Mouse (Mus musculus): Measurements from ENCODE around the gene Prr7. TPM values are rescaled to one million over a fixed set of nuclear protein-coding genes. Genes with fewer than 3 reads are reported as not detected.
A peak's percentile ranks its signal among the peaks of the same experiment; 100 is the strongest.

Gene Prr7
- total and polyA plus RNA-seq, 2 experiments from 2014 or later = 0.08 to 3.6 TPM

DNA sequence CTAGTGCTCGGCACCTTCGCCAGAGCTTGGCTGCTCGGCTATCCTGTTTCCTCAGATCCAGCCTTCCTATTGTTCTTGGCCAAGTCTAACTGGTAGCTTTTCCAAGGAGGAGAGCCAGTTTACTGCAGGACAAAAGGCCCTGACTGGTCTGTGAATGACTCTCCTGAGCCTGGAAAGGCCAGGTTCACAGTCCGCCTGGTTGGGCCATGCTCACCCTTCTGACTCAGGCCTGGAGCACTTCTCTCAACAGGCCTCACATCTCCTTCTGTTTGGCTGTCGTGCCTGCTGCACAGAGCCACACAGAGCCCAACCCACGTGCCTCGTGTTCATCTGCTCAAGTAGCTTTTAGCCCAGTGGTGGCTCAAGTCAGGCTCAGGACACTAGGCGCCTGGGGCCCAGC lies 58.7 kb downstream of the Prr7 start:
- Histone ChIP-seq H3K27me3 (ENCODE audit: control insufficient read depth, insufficient read depth, low read length) (peaks cover 7% of the 10 kb centered on the region; the same call in 1 of the 2 replicates), H3K4me3 (ENCODE audit: low read depth, low read length) (no peak overlapping the region), H3K4me2 (ENCODE audit: low read depth, low read length) (no peak overlapping the region), H3K36me3 (replicated peaks; ENCODE audit: control insufficient read depth, insufficient read depth, low read length) (no peaks in the 10 kb centered on the region; the same call in 1 of the 2 replicates), H3K9ac (replicated peaks; ENCODE audit: low read depth, low read length) (no peak overlapping the region), H3K4me1 (ENCODE audit: control insufficient read depth, insufficient read depth) (no peaks in the 10 kb centered on the region), H3K9me3 (replicated peaks; ENCODE audit: control insufficient read depth, low read length) (no peaks in the 10 kb centered on the region), H3K27ac (ENCODE audit: low read depth) (peak overlapping the region; percentile 70)
- 43% methylated on average over 8 of the region's 8 CpGs for WGBS
- peak; percentile 74 for ATAC-seq (ENCODE audit: insufficient read depth, low read depth)
- DNase-seq (ENCODE audit: low spot score) = peak; percentile 43
- no peak for TF ChIP-seq CTCF (IDR thresholded peaks at IDR 0.05; ENCODE audit: low read depth)
- no peak for TF ChIP-seq EP300 (IDR thresholded peaks at IDR 0.05; ENCODE audit: low read depth)

Small RNA genes lying within 50 kb of the gene (microRNA-seq; reads per million reads assigned to microRNA genes)
- gene Mir6943 (0.54 reads per million), gene Mir6944 (7.3 reads per million, percentile 26 among the genes with 10 or more reads in this experiment), gene Mir6945 (2.7 reads per million, percentile 11 among the genes with 10 or more reads in this experiment)

Other genes with a start within 250 kb of the Prr7 start
- gene Prelid1, start 143.8 kb upstream of the Prr7 start, total RNA-seq (2014; rRNA removed; ENCODE audit: low replicate concordance) = 161 and 188 TPM in 2 replicates
- gene Prelid1, start 143.8 kb upstream of the Prr7 start, polyA plus RNA-seq (2015; fragmentation: Nextera tagmentation; extraction: Ambion mirVana) = 192 and 196 TPM in 2 replicates
- gene Rab24, start 142.3 kb upstream of the Prr7 start, total RNA-seq (2014; rRNA removed; ENCODE audit: low replicate concordance) = 69.2 and 74.5 TPM in 2 replicates
- 53.0 and 59.9 TPM in 2 replicates for gene Rab24, start 142.3 kb upstream of the Prr7 start, polyA plus RNA-seq (2015; fragmentation: Nextera tagmentation; extraction: Ambion mirVana)
- 24.8 and 33.1 TPM in 2 replicates for gene Mxd3, start 134.4 kb upstream of the Prr7 start, total RNA-seq (2014; rRNA removed; ENCODE audit: low replicate concordance)
- 8.6 and 11.4 TPM in 2 replicates for gene Mxd3, start 134.4 kb upstream of the Prr7 start, polyA plus RNA-seq (2015; fragmentation: Nextera tagmentation; extraction: Ambion mirVana)
- 89.3 and 100 TPM in 2 replicates for gene Lman2, start 101.5 kb upstream of the Prr7 start, total RNA-seq (2014; rRNA removed; ENCODE audit: low replicate concordance)
- gene Lman2, start 101.5 kb upstream of the Prr7 start, polyA plus RNA-seq (2015; fragmentation: Nextera tagmentation; extraction: Ambion mirVana) = 41.3 and 42.4 TPM in 2 replicates
- gene Rgs14, start 94.5 kb upstream of the Prr7 start, total RNA-seq (2014; rRNA removed; ENCODE audit: low replicate concordance) = 0.46 and 1.1 TPM in 2 replicates
- 0.30 and 0.32 TPM in 2 replicates for gene Rgs14, start 94.5 kb upstream of the Prr7 start, polyA plus RNA-seq (2015; fragmentation: Nextera tagmentation; extraction: Ambion mirVana)
- not detected in 2 replicates for gene Slc34a1, start 66.1 kb upstream of the Prr7 start, total RNA-seq (2014; rRNA removed; ENCODE audit: low replicate concordance)
- gene Slc34a1, start 66.1 kb upstream of the Prr7 start, polyA plus RNA-seq (2015; fragmentation: Nextera tagmentation; extraction: Ambion mirVana) = not detected in 2 replicates
- gene Pfn3, start 49.0 kb upstream of the Prr7 start, total RNA-seq (2014; rRNA removed; ENCODE audit: low replicate concordance) = not detected in 2 replicates
- gene Pfn3, start 49.0 kb upstream of the Prr7 start, polyA plus RNA-seq (2015; fragmentation: Nextera tagmentation; extraction: Ambion mirVana) = not detected in 2 replicates
- gene F12, start 37.5 kb upstream of the Prr7 start, total RNA-seq (2014; rRNA removed; ENCODE audit: low replicate concordance) = 0.12 TPM in 1 of 2 replicates, not detected in the other
- gene F12, start 37.5 kb upstream of the Prr7 start, polyA plus RNA-seq (2015; fragmentation: Nextera tagmentation; extraction: Ambion mirVana) = not detected in 2 replicates
- 27.2 and 44.4 TPM in 2 replicates for gene Grk6, start 19.2 kb upstream of the Prr7 start, total RNA-seq (2014; rRNA removed; ENCODE audit: low replicate concordance)
- 10.7 TPM in 2 replicates for gene Grk6, start 19.2 kb upstream of the Prr7 start, polyA plus RNA-seq (2015; fragmentation: Nextera tagmentation; extraction: Ambion mirVana)
- gene Dbn1, start 23.8 kb downstream of the Prr7 start, total RNA-seq (2014; rRNA removed; ENCODE audit: low replicate concordance) = 38.5 and 46.0 TPM in 2 replicates
- 30.2 and 30.9 TPM in 2 replicates for gene Dbn1, start 23.8 kb downstream of the Prr7 start, polyA plus RNA-seq (2015; fragmentation: Nextera tagmentation; extraction: Ambion mirVana)
- 134 and 186 TPM in 2 replicates for gene Pdlim7, start 49.4 kb downstream of the Prr7 start, total RNA-seq (2014; rRNA removed; ENCODE audit: low replicate concordance)
- gene Pdlim7, start 49.4 kb downstream of the Prr7 start, polyA plus RNA-seq (2015; fragmentation: Nextera tagmentation; extraction: Ambion mirVana) = 190 and 210 TPM in 2 replicates
- 2.7 and 2.8 TPM in 2 replicates for gene Dok3, start 65.0 kb downstream of the Prr7 start, total RNA-seq (2014; rRNA removed; ENCODE audit: low replicate concordance)
- 0.95 and 1.4 TPM in 2 replicates for gene Dok3, start 65.0 kb downstream of the Prr7 start, polyA plus RNA-seq (2015; fragmentation: Nextera tagmentation; extraction: Ambion mirVana)
- 25.3 and 30.4 TPM in 2 replicates for gene Ddx41, start 72.4 kb downstream of the Prr7 start, total RNA-seq (2014; rRNA removed; ENCODE audit: low replicate concordance)
- 16.3 and 17.3 TPM in 2 replicates for gene Ddx41, start 72.4 kb downstream of the Prr7 start, polyA plus RNA-seq (2015; fragmentation: Nextera tagmentation; extraction: Ambion mirVana)
- gene Fam193b, start 106.9 kb downstream of the Prr7 start, total RNA-seq (2014; rRNA removed; ENCODE audit: low replicate concordance) = 17.7 and 19.6 TPM in 2 replicates
- gene Fam193b, start 106.9 kb downstream of the Prr7 start, polyA plus RNA-seq (2015; fragmentation: Nextera tagmentation; extraction: Ambion mirVana) = 9.5 and 10.3 TPM in 2 replicates
- 22.0 and 50.3 TPM in 2 replicates for gene Tmed9, start 109.5 kb downstream of the Prr7 start, total RNA-seq (2014; rRNA removed; ENCODE audit: low replicate concordance)
- gene Tmed9, start 109.5 kb downstream of the Prr7 start, polyA plus RNA-seq (2015; fragmentation: Nextera tagmentation; extraction: Ambion mirVana) = 78.6 and 82.0 TPM in 2 replicates
- 24.5 and 37.6 TPM in 2 replicates for gene B4galt7, start 135.6 kb downstream of the Prr7 start, total RNA-seq (2014; rRNA removed; ENCODE audit: low replicate concordance)
- gene B4galt7, start 135.6 kb downstream of the Prr7 start, polyA plus RNA-seq (2015; fragmentation: Nextera tagmentation; extraction: Ambion mirVana) = 15.7 and 17.3 TPM in 2 replicates
- 17.9 and 18.5 TPM in 2 replicates for gene Caml, start 158.7 kb downstream of the Prr7 start, total RNA-seq (2014; rRNA removed; ENCODE audit: low replicate concordance)
- 30.9 and 31.0 TPM in 2 replicates for gene Caml, start 158.7 kb downstream of the Prr7 start, polyA plus RNA-seq (2015; fragmentation: Nextera tagmentation; extraction: Ambion mirVana)
- 8.9 and 10.6 TPM in 2 replicates for gene Ddx46, start 170.8 kb downstream of the Prr7 start, total RNA-seq (2014; rRNA removed; ENCODE audit: low replicate concordance)
- gene Ddx46, start 170.8 kb downstream of the Prr7 start, polyA plus RNA-seq (2015; fragmentation: Nextera tagmentation; extraction: Ambion mirVana) = 13.1 and 14.3 TPM in 2 replicates
- 95.1 and 118 TPM in 2 replicates for gene B230219D22Rik, start 228.9 kb downstream of the Prr7 start, total RNA-seq (2014; rRNA removed; ENCODE audit: low replicate concordance)
- gene B230219D22Rik, start 228.9 kb downstream of the Prr7 start, polyA plus RNA-seq (2015; fragmentation: Nextera tagmentation; extraction: Ambion mirVana) = 34.8 and 36.0 TPM in 2 replicates

Measured in heart, postnatal 0 days (tissue).